Mouse (Mus musculus): ENCODE measurements around the gene Rasa3. TPM values are rescaled to one million over a fixed set of nuclear protein-coding genes. Genes with fewer than 3 reads are reported as not detected.

Rasa3 gene
- 50.2 TPM for polyA plus RNA-seq (2015; fragmentation: Illumina TruSeq; extraction: RNeasy Lipid Tissue Mini Kit (QIAGEN cat#74804); ENCODE audit: low read depth, low replicate concordance)

GRCm38 (mm10) chr8:13677413-13677883, at the start of gene Rasa3:
Rasa3 (minus strand) TSS chr8:13677603.

GRCm38 (mm10) chr8:13705668-13706067, 28.3 kb upstream of the Rasa3 start, which contains the start of gene Cfap97d2:
Cfap97d2 (plus strand) TSS chr8:13705889.

GRCm38 (mm10) chr8:13562118-13562517, 115.3 kb downstream of the Rasa3 start, which contains the start of gene 1700029H14Rik:
1700029H14Rik (minus strand) TSS chr8:13562461.

Other genes starting within 250 kb of the Rasa3 start
- 3.5 TPM for gene Tmem255b, start 242.4 kb downstream of the Rasa3 start, polyA plus RNA-seq (2015; fragmentation: Illumina TruSeq; extraction: RNeasy Lipid Tissue Mini Kit (QIAGEN cat#74804); ENCODE audit: low read depth, low replicate concordance)
- gene Gas6, start 183.1 kb downstream of the Rasa3 start, polyA plus RNA-seq (2015; fragmentation: Illumina TruSeq; extraction: RNeasy Lipid Tissue Mini Kit (QIAGEN cat#74804); ENCODE audit: low read depth, low replicate concordance) = 78.8 TPM
- gene 1700029H14Rik, start 115.1 kb downstream of the Rasa3 start, polyA plus RNA-seq (2015; fragmentation: Illumina TruSeq; extraction: RNeasy Lipid Tissue Mini Kit (QIAGEN cat#74804); ENCODE audit: low read depth, low replicate concordance) = not detected
- 1.5 TPM for gene Cfap97d2, start 28.3 kb upstream of the Rasa3 start, polyA plus RNA-seq (2015; fragmentation: Illumina TruSeq; extraction: RNeasy Lipid Tissue Mini Kit (QIAGEN cat#74804); ENCODE audit: low read depth, low replicate concordance)
- gene Cdc16, start 80.1 kb upstream of the Rasa3 start, polyA plus RNA-seq (2015; fragmentation: Illumina TruSeq; extraction: RNeasy Lipid Tissue Mini Kit (QIAGEN cat#74804); ENCODE audit: low read depth, low replicate concordance) = 53.9 TPM
- 28.6 TPM for gene Upf3a, start 108.0 kb upstream of the Rasa3 start, polyA plus RNA-seq (2015; fragmentation: Illumina TruSeq; extraction: RNeasy Lipid Tissue Mini Kit (QIAGEN cat#74804); ENCODE audit: low read depth, low replicate concordance)
- gene AF366264, start 160.8 kb upstream of the Rasa3 start, polyA plus RNA-seq (2015; fragmentation: Illumina TruSeq; extraction: RNeasy Lipid Tissue Mini Kit (QIAGEN cat#74804); ENCODE audit: low read depth, low replicate concordance) = not detected
- gene Champ1, start 192.0 kb upstream of the Rasa3 start, polyA plus RNA-seq (2015; fragmentation: Illumina TruSeq; extraction: RNeasy Lipid Tissue Mini Kit (QIAGEN cat#74804); ENCODE audit: low read depth, low replicate concordance) = 20.7 TPM
- 69.3 TPM for gene Coprs, start 212.7 kb upstream of the Rasa3 start, polyA plus RNA-seq (2015; fragmentation: Illumina TruSeq; extraction: RNeasy Lipid Tissue Mini Kit (QIAGEN cat#74804); ENCODE audit: low read depth, low replicate concordance)